Mouse (Mus musculus): ENCODE data around the gene Ank. TPM values are rescaled to one million over a fixed set of nuclear protein-coding genes. Genes with fewer than 3 reads are reported as not detected.

Gene Ank
- polyA plus RNA-seq, 1 experiment from 2014 or later: 11.0 TPM

- DNase-seq (ENCODE audit: low spot score) (no peak), ATAC-seq (replicated peaks; ENCODE audit: low FRiP score, low read depth) (no peak)
- Histone ChIP-seq H3K9ac (ENCODE audit: low read depth, low read length) (no peak overlapping the region), H3K36me3 (ENCODE audit: insufficient read depth, low read length) (no peaks in the 10 kb centered on the region), H3K27ac (no peak overlapping the region), H3K9me3 (replicated peaks; ENCODE audit: low read length) (no peaks in the 10 kb centered on the region), H3K4me2 (ENCODE audit: low read length) (no peak overlapping the region), H3K4me3 (replicated peaks; ENCODE audit: low read depth, low read length) (no peak overlapping the region), H3K4me1 (replicated peaks; ENCODE audit: insufficient read depth, low read length) (peaks cover 5% of the 10 kb centered on the region; the same call in 1 of the 2 replicates), H3K27me3 (ENCODE audit: insufficient read depth, low read length) (no peaks in the 10 kb centered on the region)
- 64% methylated on average over 3 of the region's 3 CpGs for WGBS
- TF ChIP-seq CTCF (IDR thresholded peaks at IDR 0.05; ENCODE audit: low read depth): no peak
Measured at GRCm38 (mm10) chr15:27483183-27483582, 16.7 kb downstream of the Ank start.

GRCm38 (mm10) chr15:27485567-27486278 is 19.2 kb downstream of the Ank start:
- Histone ChIP-seq H3K4me1 (replicated peaks; ENCODE audit: insufficient read depth, low read length) (peaks cover 5% of the 10 kb centered on the region; the same call in 1 of the 2 replicates), H3K9ac (ENCODE audit: low read depth, low read length) (no peak overlapping the region), H3K27ac (no peak overlapping the region), H3K9me3 (replicated peaks; ENCODE audit: low read length) (no peaks in the 10 kb centered on the region), H3K4me2 (ENCODE audit: low read length) (no peak overlapping the region), H3K27me3 (ENCODE audit: insufficient read depth, low read length) (no peaks in the 10 kb centered on the region), H3K4me3 (replicated peaks; ENCODE audit: low read depth, low read length) (no peak overlapping the region), H3K36me3 (ENCODE audit: insufficient read depth, low read length) (no peaks in the 10 kb centered on the region)
- DNase-seq (ENCODE audit: low spot score) (no peak), ATAC-seq (replicated peaks; ENCODE audit: low FRiP score, low read depth) (no peak)
- 44% methylated on average over 12 of the region's 12 CpGs for WGBS
- TF ChIP-seq CTCF (IDR thresholded peaks at IDR 0.05; ENCODE audit: low read depth): no peak

- no peak overlapping the region for H3K9ac ChIP-seq (ENCODE audit: low read depth, low read length)
- no peak overlapping the region for H3K4me3 ChIP-seq (replicated peaks; ENCODE audit: low read depth, low read length)
- H3K4me2 ChIP-seq (ENCODE audit: low read length): no peak overlapping the region
- 71% methylated on average over 5 of the region's 5 CpGs for WGBS
- H3K9me3 ChIP-seq (replicated peaks; ENCODE audit: low read length): no peaks in the 10 kb centered on the region
- no peaks in the 10 kb centered on the region for H3K36me3 ChIP-seq (ENCODE audit: insufficient read depth, low read length)
- DNase-seq (ENCODE audit: low spot score) (no peak), ATAC-seq (replicated peaks; ENCODE audit: low FRiP score, low read depth) (no peak)
- no peak for TF ChIP-seq CTCF (IDR thresholded peaks at IDR 0.05; ENCODE audit: low read depth)
- no peaks in the 10 kb centered on the region for H3K27me3 ChIP-seq (ENCODE audit: insufficient read depth, low read length)
- peaks cover 5% of the 10 kb centered on the region; the same call in 1 of the 2 replicates for H3K4me1 ChIP-seq (replicated peaks; ENCODE audit: insufficient read depth, low read length)
- H3K27ac ChIP-seq: no peak overlapping the region
Measured at GRCm38 (mm10) chr15:27486279-27486618, 19.8 kb downstream of the Ank start.

GRCm38 (mm10) chr15:27487059-27487458 is 20.6 kb downstream of the Ank start:
- H3K36me3 ChIP-seq (ENCODE audit: insufficient read depth, low read length): no peaks in the 10 kb centered on the region
- H3K9me3 ChIP-seq (replicated peaks; ENCODE audit: low read length): no peaks in the 10 kb centered on the region
- DNase-seq (ENCODE audit: low spot score) (no peak), ATAC-seq (replicated peaks; ENCODE audit: low FRiP score, low read depth) (no peak)
- no peak overlapping the region for H3K27ac ChIP-seq
- 49% methylated on average over 8 of the region's 8 CpGs for WGBS
- H3K4me2 ChIP-seq (ENCODE audit: low read length): no peak overlapping the region
- TF ChIP-seq CTCF (IDR thresholded peaks at IDR 0.05; ENCODE audit: low read depth): no peak
- no peak overlapping the region for H3K9ac ChIP-seq (ENCODE audit: low read depth, low read length)
- peaks cover 5% of the 10 kb centered on the region; the same call in 1 of the 2 replicates for H3K4me1 ChIP-seq (replicated peaks; ENCODE audit: insufficient read depth, low read length)
- no peak overlapping the region for H3K4me3 ChIP-seq (replicated peaks; ENCODE audit: low read depth, low read length)
- no peaks in the 10 kb centered on the region for H3K27me3 ChIP-seq (ENCODE audit: insufficient read depth, low read length)

- H3K9ac ChIP-seq (ENCODE audit: low read depth, low read length): no peak overlapping the region
- WGBS: 60% methylated on average over 10 of the region's 10 CpGs
- no peaks in the 10 kb centered on the region for H3K27me3 ChIP-seq (ENCODE audit: insufficient read depth, low read length)
- peaks cover 5% of the 10 kb centered on the region; the same call in 1 of the 2 replicates for H3K4me1 ChIP-seq (replicated peaks; ENCODE audit: insufficient read depth, low read length)
- H3K9me3 ChIP-seq (replicated peaks; ENCODE audit: low read length): no peaks in the 10 kb centered on the region
- no peak overlapping the region for H3K4me2 ChIP-seq (ENCODE audit: low read length)
- no peak overlapping the region for H3K27ac ChIP-seq
- no peaks in the 10 kb centered on the region for H3K36me3 ChIP-seq (ENCODE audit: insufficient read depth, low read length)
- DNase-seq (ENCODE audit: low spot score) (no peak), ATAC-seq (replicated peaks; ENCODE audit: low FRiP score, low read depth) (no peak)
- no peak for TF ChIP-seq CTCF (IDR thresholded peaks at IDR 0.05; ENCODE audit: low read depth)
- H3K4me3 ChIP-seq (replicated peaks; ENCODE audit: low read depth, low read length): no peak overlapping the region
Measured at GRCm38 (mm10) chr15:27488042-27488441, 21.6 kb downstream of the Ank start.

- no peak overlapping the region for H3K9ac ChIP-seq (ENCODE audit: low read depth, low read length)
Measured at GRCm38 (mm10) chr15:27490676-27491075, 24.2 kb downstream of the Ank start.

More at GRCm38 (mm10) chr15:27490676-27491075, 24.2 kb downstream of the Ank start:
- DNase-seq (ENCODE audit: low spot score): peak; percentile 22
- Histone ChIP-seq H3K27me3 (ENCODE audit: insufficient read depth, low read length) (no peaks in the 10 kb centered on the region), H3K4me3 (replicated peaks; ENCODE audit: low read depth, low read length) (no peak overlapping the region), H3K27ac (no peak overlapping the region), H3K4me1 (replicated peaks; ENCODE audit: insufficient read depth, low read length) (peaks cover 2% of the 10 kb centered on the region; the same call in 1 of the 2 replicates), H3K36me3 (ENCODE audit: insufficient read depth, low read length) (no peaks in the 10 kb centered on the region), H3K4me2 (ENCODE audit: low read length) (no peak overlapping the region), H3K9me3 (replicated peaks; ENCODE audit: low read length) (no peaks in the 10 kb centered on the region)
- WGBS: 69% methylated on average over 9 of the region's 9 CpGs
- TF ChIP-seq CTCF (IDR thresholded peaks at IDR 0.05; ENCODE audit: low read depth): no peak
- ATAC-seq (replicated peaks; ENCODE audit: low FRiP score, low read depth): no peak

Data from kidney, postnatal 0 days (tissue).